Mouse (Mus musculus): ENCODE results near the gene Il3. TPM values are rescaled to one million over a fixed set of nuclear protein-coding genes. Genes with fewer than 3 reads are reported as not detected.

Gene Il3
- polyA plus RNA-seq, 1 experiment, result not detected

GRCm38 (mm10) chr11:54312021-54312420 is 44.9 kb upstream of the Il3 start:
- Histone ChIP-seq H3K79me2 (ENCODE audit: control insufficient read depth, insufficient read depth) (no peaks in the 10 kb centered on the region), H3ac (ENCODE audit: control insufficient read depth, insufficient read length) (no peak overlapping the region), H3K4me3 (no peak overlapping the region), H3K27me3 (ENCODE audit: control insufficient read depth, insufficient read depth, insufficient read length) (no peaks in the 10 kb centered on the region), H3K36me3 (ENCODE audit: control insufficient read depth, insufficient read depth) (no peaks in the 10 kb centered on the region), H3K4me2 (ENCODE audit: low read depth) (no peak overlapping the region)
- TF ChIP-seq E2F4 (IDR thresholded peaks at IDR 0.05; ENCODE audit: insufficient read depth) (no peak), MYOG (IDR thresholded peaks at IDR 0.05; ENCODE audit: control insufficient read depth in 1 of 3, insufficient read depth in 1 of 3, insufficient read length in 2 of 3, low read depth in 2 of 3) (no peak), MYOD1 (IDR thresholded peaks at IDR 0.05; ENCODE audit: control insufficient read depth in 1 of 3, insufficient read length in 2 of 3, low read depth in 2 of 3) (no peak), CEBPB (IDR thresholded peaks at IDR 0.05; ENCODE audit: insufficient read depth, poor library complexity, severe bottlenecking) (no peak), REST (IDR thresholded peaks at IDR 0.05; ENCODE audit: insufficient read depth, insufficient read length) (no peak)

DNA sequence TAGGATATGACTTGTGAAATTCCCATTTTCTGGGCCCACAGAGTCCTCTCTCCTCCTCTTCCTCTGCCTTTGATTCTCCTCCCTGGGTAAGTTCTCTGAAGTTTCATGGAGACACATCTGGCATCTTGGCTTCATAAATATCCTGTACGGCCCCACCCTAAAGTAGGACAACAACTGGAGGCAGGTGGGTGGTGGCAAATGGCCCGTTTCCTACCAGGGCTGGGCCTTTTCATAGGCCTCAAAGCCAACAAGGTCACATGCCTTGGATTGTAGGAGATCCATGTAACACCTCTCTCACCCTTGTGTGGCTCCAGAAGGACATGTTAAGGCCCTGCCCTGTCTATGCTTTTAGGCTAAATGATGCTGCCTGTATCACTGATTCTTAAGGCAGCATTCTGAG is 43.5 kb upstream of the Il3 start:
- Histone ChIP-seq H3K79me2 (ENCODE audit: control insufficient read depth, insufficient read depth) (no peaks in the 10 kb centered on the region), H3ac (ENCODE audit: control insufficient read depth, insufficient read length) (no peak overlapping the region), H3K4me3 (no peak overlapping the region), H3K27me3 (ENCODE audit: control insufficient read depth, insufficient read depth, insufficient read length) (no peaks in the 10 kb centered on the region), H3K4me2 (ENCODE audit: low read depth) (no peak overlapping the region), H3K36me3 (ENCODE audit: control insufficient read depth, insufficient read depth) (no peaks in the 10 kb centered on the region)
- TF ChIP-seq MYOG (IDR thresholded peaks at IDR 0.05; ENCODE audit: control insufficient read depth in 1 of 3, insufficient read depth in 1 of 3, insufficient read length in 2 of 3, low read depth in 2 of 3), result peak in 2 of 3 experiments; percentile 8 to 72
- no peak for TF ChIP-seq REST (IDR thresholded peaks at IDR 0.05; ENCODE audit: insufficient read depth, insufficient read length)
- no peak for TF ChIP-seq SRF (IDR thresholded peaks at IDR 0.05; ENCODE audit: control insufficient read depth, insufficient read length, low read depth)
- TF ChIP-seq TCF3 (IDR thresholded peaks at IDR 0.05; ENCODE audit: insufficient read length, low read depth), result no peak
- no peak for TF ChIP-seq E2F4 (IDR thresholded peaks at IDR 0.05; ENCODE audit: insufficient read depth)
- TF ChIP-seq MYOD1 (IDR thresholded peaks at IDR 0.05; ENCODE audit: control insufficient read depth in 1 of 3, insufficient read length in 2 of 3, low read depth in 2 of 3), result peak in 1 of 3 experiments; percentile 53
- TF ChIP-seq TCF12 (IDR thresholded peaks at IDR 0.05; ENCODE audit: insufficient read depth, poor library complexity, severe bottlenecking), result no peak

DNA sequence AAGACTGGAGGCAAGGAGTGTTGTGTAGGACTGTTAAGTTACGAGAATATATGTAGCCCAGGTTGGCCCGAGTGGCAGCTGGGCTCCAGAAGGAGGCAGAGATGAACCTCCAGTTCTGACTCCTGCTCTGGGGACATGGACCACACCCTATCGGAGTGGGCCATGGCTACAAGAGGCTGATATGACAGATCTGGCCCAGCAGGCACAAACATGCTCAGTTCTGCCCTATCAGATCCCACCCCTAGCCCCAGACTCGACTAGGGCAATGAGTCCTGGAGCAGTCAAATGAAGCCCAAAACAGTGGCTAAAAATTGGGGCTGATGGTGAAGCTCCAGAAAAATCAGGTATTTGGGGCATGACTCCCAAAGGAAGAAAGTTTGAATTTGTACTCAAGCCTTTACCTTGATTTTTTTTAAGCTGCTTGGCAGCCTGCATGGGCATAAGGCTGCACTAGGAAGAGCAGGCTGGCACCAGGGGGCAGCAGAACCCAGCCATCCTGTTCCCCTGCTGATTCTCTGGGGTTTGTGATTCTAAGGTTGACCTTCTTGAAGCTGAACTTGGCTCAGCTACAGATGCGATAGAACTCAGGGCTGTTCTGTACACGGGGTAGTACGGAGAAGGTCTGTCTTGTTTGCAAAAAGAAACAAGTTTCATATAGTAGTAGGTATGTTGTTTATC is 40.2 kb upstream of the Il3 start:
- Histone ChIP-seq H3K27me3 (ENCODE audit: control insufficient read depth, insufficient read depth, insufficient read length) (peaks cover 8% of the 10 kb centered on the region), H3ac (ENCODE audit: control insufficient read depth, insufficient read length) (no peak overlapping the region), H3K4me2 (ENCODE audit: low read depth) (no peak overlapping the region), H3K36me3 (ENCODE audit: control insufficient read depth, insufficient read depth) (no peaks in the 10 kb centered on the region), H3K4me3 (no peak overlapping the region), H3K79me2 (ENCODE audit: control insufficient read depth, insufficient read depth) (no peaks in the 10 kb centered on the region)
- TF ChIP-seq SRF (IDR thresholded peaks at IDR 0.05; ENCODE audit: control insufficient read depth, insufficient read length, low read depth) (no peak), E2F4 (IDR thresholded peaks at IDR 0.05; ENCODE audit: insufficient read depth) (no peak), MAX (IDR thresholded peaks at IDR 0.05; ENCODE audit: low read depth) (no peak), USF1 (IDR thresholded peaks at IDR 0.05; ENCODE audit: low read depth) (no peak), TCF12 (IDR thresholded peaks at IDR 0.05; ENCODE audit: insufficient read depth, poor library complexity, severe bottlenecking) (no peak), CEBPB (IDR thresholded peaks at IDR 0.05; ENCODE audit: insufficient read depth, poor library complexity, severe bottlenecking) (no peak), REST (IDR thresholded peaks at IDR 0.05; ENCODE audit: insufficient read depth, insufficient read length) (no peak), TCF3 (IDR thresholded peaks at IDR 0.05; ENCODE audit: insufficient read length, low read depth) (no peak), POLR2A (IDR thresholded peaks at IDR 0.05; ENCODE audit: insufficient read length, low read depth) (no peak), POLR2AphosphoS2 (IDR thresholded peaks at IDR 0.05; ENCODE audit: insufficient read length, low read depth) (no peak), MYOG (IDR thresholded peaks at IDR 0.05; ENCODE audit: control insufficient read depth in 1 of 3, insufficient read depth in 1 of 3, insufficient read length in 2 of 3, low read depth in 2 of 3) (no peak)

- Histone ChIP-seq H3K79me2 (ENCODE audit: control insufficient read depth, insufficient read depth) (no peaks in the 10 kb centered on the region), H3K4me3 (no peak overlapping the region)
- TF ChIP-seq REST (IDR thresholded peaks at IDR 0.05; ENCODE audit: insufficient read depth, insufficient read length) (no peak), MAX (IDR thresholded peaks at IDR 0.05; ENCODE audit: low read depth) (no peak), POLR2AphosphoS2 (IDR thresholded peaks at IDR 0.05; ENCODE audit: insufficient read length, low read depth) (no peak), TCF12 (IDR thresholded peaks at IDR 0.05; ENCODE audit: insufficient read depth, poor library complexity, severe bottlenecking) (no peak), MYOD1 (IDR thresholded peaks at IDR 0.05; ENCODE audit: control insufficient read depth in 1 of 3, insufficient read length in 2 of 3, low read depth in 2 of 3) (no peak), SRF (IDR thresholded peaks at IDR 0.05; ENCODE audit: control insufficient read depth, insufficient read length, low read depth) (no peak), USF1 (IDR thresholded peaks at IDR 0.05; ENCODE audit: low read depth) (no peak), E2F4 (IDR thresholded peaks at IDR 0.05; ENCODE audit: insufficient read depth) (no peak), MYOG (IDR thresholded peaks at IDR 0.05; ENCODE audit: control insufficient read depth in 1 of 3, insufficient read depth in 1 of 3, insufficient read length in 2 of 3, low read depth in 2 of 3) (no peak), TCF3 (IDR thresholded peaks at IDR 0.05; ENCODE audit: insufficient read length, low read depth) (no peak), POLR2A (IDR thresholded peaks at IDR 0.05; ENCODE audit: insufficient read length, low read depth) (no peak), CEBPB (IDR thresholded peaks at IDR 0.05; ENCODE audit: insufficient read depth, poor library complexity, severe bottlenecking) (no peak)
Observed at GRCm38 (mm10) chr11:54305331-54305730, 38.3 kb upstream of the Il3 start.

DNA sequence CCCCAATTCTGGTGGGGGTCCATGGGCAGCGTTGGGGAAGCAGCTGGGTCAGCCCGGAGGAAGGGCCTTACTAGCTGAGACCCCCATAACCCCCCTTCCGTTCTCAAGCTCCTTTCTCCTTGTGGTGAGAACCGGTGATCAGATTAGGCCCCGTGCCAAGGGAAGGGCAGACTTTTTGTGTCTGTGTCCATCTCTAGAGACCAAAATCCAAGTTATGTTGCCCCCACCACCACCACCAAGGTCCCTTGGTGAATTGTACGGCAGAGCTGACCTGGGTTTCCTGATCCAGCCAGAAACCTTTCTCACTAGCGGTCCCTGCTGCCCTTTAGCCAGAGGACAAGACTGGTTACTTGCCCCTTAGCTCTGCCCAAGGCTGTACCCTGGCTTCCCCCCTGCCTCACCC is 37.4 kb upstream of the Il3 start:
- Histone ChIP-seq H3ac (ENCODE audit: control insufficient read depth, insufficient read length) (no peak overlapping the region), H3K36me3 (ENCODE audit: control insufficient read depth, insufficient read depth) (no peaks in the 10 kb centered on the region), H3K27me3 (ENCODE audit: control insufficient read depth, insufficient read depth, insufficient read length) (peaks cover 8% of the 10 kb centered on the region), H3K4me2 (ENCODE audit: low read depth) (no peak overlapping the region), H3K4me3 (no peak overlapping the region), H3K79me2 (ENCODE audit: control insufficient read depth, insufficient read depth) (no peaks in the 10 kb centered on the region)
- TF ChIP-seq USF1 (IDR thresholded peaks at IDR 0.05; ENCODE audit: low read depth) (no peak), POLR2A (IDR thresholded peaks at IDR 0.05; ENCODE audit: insufficient read length, low read depth) (no peak), MAX (IDR thresholded peaks at IDR 0.05; ENCODE audit: low read depth) (no peak), SRF (IDR thresholded peaks at IDR 0.05; ENCODE audit: control insufficient read depth, insufficient read length, low read depth) (no peak), POLR2AphosphoS2 (IDR thresholded peaks at IDR 0.05; ENCODE audit: insufficient read length, low read depth) (no peak), CEBPB (IDR thresholded peaks at IDR 0.05; ENCODE audit: insufficient read depth, poor library complexity, severe bottlenecking) (no peak), E2F4 (IDR thresholded peaks at IDR 0.05; ENCODE audit: insufficient read depth) (no peak), TCF3 (IDR thresholded peaks at IDR 0.05; ENCODE audit: insufficient read length, low read depth) (no peak), TCF12 (IDR thresholded peaks at IDR 0.05; ENCODE audit: insufficient read depth, poor library complexity, severe bottlenecking) (no peak), MYOG (IDR thresholded peaks at IDR 0.05; ENCODE audit: control insufficient read depth in 1 of 3, insufficient read depth in 1 of 3, insufficient read length in 2 of 3, low read depth in 2 of 3) (no peak), MYOD1 (IDR thresholded peaks at IDR 0.05; ENCODE audit: control insufficient read depth in 1 of 3, insufficient read length in 2 of 3, low read depth in 2 of 3) (no peak), REST (IDR thresholded peaks at IDR 0.05; ENCODE audit: insufficient read depth, insufficient read length) (no peak)

More at GRCm38 (mm10) chr11:54305331-54305730, 38.3 kb upstream of the Il3 start:
- Histone ChIP-seq H3K36me3 (ENCODE audit: control insufficient read depth, insufficient read depth) (no peaks in the 10 kb centered on the region), H3K4me2 (ENCODE audit: low read depth) (no peak overlapping the region), H3ac (ENCODE audit: control insufficient read depth, insufficient read length) (no peak overlapping the region), H3K27me3 (ENCODE audit: control insufficient read depth, insufficient read depth, insufficient read length) (peaks cover 8% of the 10 kb centered on the region)

Measured in myocyte (in vitro differentiated cells).